Mouse (Mus musculus): ENCODE results near the gene Mrpl46.

DNA sequence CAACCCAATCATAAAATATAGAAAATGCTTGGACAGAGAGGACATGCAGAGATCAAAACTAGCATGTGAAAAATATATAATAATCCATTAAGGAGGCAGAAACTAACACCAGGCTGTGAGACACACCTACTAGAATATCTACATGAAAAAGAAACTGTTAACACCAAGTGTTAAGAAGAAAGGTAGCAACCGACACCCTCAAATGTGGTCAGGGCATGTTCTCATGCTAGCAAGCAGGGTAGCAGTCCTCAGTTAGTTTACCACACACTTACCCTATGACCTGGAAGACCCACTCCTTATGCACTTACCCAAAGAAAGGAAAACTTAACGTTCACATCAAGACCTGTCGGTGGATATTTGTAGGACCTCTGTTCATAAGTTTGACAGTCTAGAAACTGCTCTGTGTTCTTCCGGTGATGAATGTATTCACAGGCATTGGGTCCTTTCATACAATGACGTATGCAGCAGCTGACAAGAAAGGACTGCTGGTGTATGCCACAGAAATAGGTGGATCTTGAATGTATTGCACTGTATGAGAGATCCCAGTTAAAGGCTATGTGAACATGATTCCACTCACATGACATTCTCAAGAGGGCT, 45.6 kb downstream of the Mrpl46 start, which contains the start of gene Ntrk3:
- TF ChIP-seq POLR2A (IDR thresholded peaks at IDR 0.05; ENCODE audit: borderline replicate concordance, control insufficient read depth, low read depth, low read length) = no peak
- TF ChIP-seq CTCF (IDR thresholded peaks at IDR 0.05; ENCODE audit: control insufficient read depth, insufficient read depth, low read length) = no peak
